ENCODE assay signal across 9 mouse cellular contexts in genomic region chr13:45625740-45626139, GRCm38 (mm10).
"Had no signal": no experiment of that assay in that cellular context is flagged by ENCODE, and none has a peak within 500 bp of the region (broad histone marks: within the 10 kb centered on the region; RNA-seq: fewer than 3 reads in every experiment).

No protein-coding gene starts in this region.

- DNase-seq: kidney, adult 8-10 months; kidney, postnatal 14 days; kidney, postnatal 4 days; left cerebral cortex, postnatal 4 days; liver, postnatal 0 days; lung, postnatal 14 days; midbrain, embryonic 14.5 days; thymus, adult 18-20 months; thymus, postnatal 36 days had no signal
